Mouse (Mus musculus): ENCODE results near the gene F12. TPM values are rescaled to one million over a fixed set of nuclear protein-coding genes. Genes with fewer than 3 reads are reported as not detected.
"Not testable (repeated sequence)": the region's sequence is repeated elsewhere in the genome, so short reads cannot be mapped to it uniquely, and the experiment has no call there.

F12 gene
- total RNA-seq, 2 experiments from 2014 or later: 0.37 to 1.2 TPM

GRCm38 (mm10) chr13:55450511-55450980, 24.0 kb upstream of the F12 start:
- DNase-seq (ENCODE audit: low spot score in 2 of 2): peak; percentile 62 to 78

GRCm38 (mm10) chr13:55449679-55450441, 23.3 kb upstream of the F12 start:
- DNase-seq (ENCODE audit: low spot score in 2 of 2): no peak

DNA sequence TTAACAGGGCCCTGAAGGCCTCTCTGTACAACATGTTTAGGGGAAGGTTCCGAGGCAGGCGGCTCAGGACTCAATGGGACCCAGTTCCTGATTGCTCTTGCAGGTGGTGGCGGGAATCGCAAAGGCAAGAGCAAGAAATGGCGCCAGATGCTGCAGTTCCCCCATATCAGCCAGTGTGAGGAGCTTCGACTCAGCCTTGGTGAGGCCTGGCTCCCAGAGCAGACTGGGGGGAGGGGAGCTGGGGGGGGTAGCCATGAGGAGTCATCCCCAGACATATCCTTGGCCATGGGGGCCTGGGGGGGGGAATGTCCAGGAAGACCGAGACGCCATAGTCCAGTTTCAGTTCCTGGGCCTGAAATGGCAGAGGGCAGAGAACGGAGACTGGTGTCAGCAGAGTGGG, 22.6 kb upstream of the F12 start:
- no peak for DNase-seq (ENCODE audit: low spot score in 2 of 2)

DNA sequence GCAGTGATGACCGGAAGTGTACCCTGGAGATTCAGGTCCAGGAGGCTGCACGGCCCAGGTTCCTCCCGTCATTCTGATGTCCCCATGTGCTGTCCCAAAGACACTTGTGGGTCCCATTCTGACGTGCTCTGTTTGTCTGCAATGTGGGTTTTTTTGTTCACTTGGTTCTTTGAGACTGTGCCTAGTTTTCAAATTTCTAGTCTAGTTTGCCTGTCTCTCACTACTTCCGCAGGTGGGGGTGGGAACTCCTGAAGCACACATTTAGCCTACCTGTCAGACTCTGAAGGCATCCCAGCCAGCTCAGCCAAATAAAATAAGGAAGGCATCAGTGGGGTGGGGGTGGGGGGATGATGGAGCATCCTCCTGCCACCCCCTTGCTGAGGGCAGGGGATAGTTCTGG, 21.5 kb upstream of the F12 start:
- no peak for DNase-seq (ENCODE audit: low spot score in 2 of 2)

DNA sequence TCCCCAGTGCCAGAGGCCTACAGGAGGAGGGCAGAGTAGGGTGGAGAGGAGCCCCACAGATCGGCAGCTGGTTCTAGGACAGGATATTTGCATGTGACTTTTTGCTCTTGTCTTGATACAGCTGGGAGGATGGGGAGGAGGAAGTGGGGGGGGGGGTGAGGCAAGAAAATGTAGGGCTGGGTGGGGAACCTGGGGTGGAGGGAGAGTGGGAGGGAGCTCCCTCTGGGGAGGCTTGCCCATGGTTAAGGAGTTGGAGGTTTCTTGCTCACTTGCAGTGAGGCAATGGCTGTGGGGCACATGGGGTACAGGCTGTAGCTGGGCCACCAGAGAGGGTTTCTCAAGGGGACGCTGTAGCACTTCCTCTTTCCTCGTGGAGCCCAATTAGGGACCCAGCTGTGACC, 20.9 kb upstream of the F12 start:
- no peak for DNase-seq (ENCODE audit: low spot score in 2 of 2)

DNA sequence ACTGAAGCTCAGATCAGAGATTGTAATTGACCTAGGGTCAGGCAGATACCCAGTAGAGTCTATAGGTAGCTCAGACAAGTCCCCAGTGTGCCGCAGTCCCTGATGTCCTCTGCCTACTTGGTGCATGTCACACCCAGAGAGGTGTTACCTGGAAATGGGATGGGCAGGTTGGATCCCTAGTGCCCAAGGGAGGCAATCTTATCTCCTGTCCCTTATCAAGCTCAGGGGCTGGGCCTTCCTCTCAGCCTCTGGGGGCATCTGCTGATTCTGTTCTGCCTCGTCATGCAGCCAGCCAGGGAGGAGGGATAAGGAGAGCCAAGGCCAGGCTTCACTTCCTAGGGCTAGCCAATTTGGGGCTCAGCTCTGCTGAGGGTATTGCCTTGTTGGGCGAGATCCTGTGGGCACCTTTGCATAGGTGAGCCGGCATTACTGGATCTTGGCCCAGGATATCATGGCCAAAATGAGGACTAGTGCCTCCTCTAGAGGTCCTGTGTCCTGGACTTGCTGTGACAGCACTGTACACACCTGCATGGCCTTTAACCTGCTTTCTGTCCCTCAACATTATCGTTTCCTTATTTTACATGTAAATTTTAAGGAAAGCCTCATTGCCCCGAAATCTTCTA, 20.0 kb upstream of the F12 start:
- DNase-seq (ENCODE audit: low spot score in 2 of 2): no peak

DNA sequence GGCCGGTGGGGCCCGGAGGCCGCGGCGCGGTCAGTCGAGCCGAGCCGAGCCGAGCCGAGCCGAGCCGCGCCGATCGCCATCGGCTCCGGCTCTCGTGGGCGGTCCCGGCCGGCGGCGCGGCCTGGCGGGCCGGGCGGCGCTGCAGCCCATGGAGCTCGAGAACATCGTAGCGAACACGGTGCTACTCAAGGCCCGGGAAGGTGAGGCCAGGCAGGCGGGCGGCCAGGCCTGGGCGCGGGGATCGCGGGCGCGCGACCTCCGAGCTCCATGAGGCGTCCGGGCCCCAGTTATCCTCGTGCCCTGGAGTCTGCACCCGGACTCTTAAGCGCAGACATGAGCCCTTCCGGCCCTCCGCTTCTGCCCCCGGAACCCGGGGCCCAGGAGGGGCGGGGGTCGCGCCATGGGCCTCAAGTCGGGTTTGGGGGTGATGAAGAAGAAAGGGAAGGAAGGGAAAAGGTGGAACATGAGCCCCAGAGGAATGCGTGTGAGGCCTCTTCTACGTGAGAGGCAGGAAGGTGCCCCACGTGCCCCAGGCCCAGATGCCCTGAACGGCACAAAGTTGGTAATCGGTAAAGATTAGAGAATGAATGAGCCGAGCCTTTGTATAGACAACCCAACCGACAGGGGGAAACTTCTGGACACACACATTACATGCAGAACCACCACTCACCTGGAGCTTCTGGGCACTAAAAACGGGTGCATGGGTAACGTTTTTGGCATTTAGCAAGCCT, 18.9 kb upstream of the F12 start:
- no peak for DNase-seq (ENCODE audit: low spot score in 2 of 2)

DNA sequence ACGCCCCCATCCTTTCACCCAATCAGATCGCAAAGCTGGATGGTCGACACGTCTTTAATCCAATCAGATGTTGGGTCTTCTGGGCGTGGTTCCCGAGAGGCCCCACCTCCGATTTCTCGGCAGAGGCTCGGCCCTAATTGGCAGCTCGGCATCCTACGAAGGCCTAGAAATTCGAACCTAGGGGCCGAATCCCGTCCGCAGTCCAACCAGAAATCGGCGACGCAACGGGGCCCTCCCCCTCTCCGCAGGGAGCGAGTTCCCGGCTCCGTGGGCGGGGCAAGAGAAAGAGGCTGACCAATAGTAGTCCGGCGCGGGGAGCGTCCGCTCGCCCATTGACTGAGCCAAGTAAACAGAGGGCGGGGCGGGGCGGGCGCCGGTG, 18.3 kb upstream of the F12 start, which contains the start of gene Grk6:
Grk6 (plus strand) TSS at position 136 of the 379 bp plus-strand sequence.
- DNase-seq (ENCODE audit: low spot score in 2 of 2): peak; percentile 99

GRCm38 (mm10) chr13:55444286-55444936, 17.8 kb upstream of the F12 start:
- DNase-seq (ENCODE audit: low spot score in 2 of 2): no peak

- no peak for DNase-seq (ENCODE audit: low spot score in 2 of 2)
Measured at GRCm38 (mm10) chr13:55443799-55444285, 17.2 kb upstream of the F12 start.

DNA sequence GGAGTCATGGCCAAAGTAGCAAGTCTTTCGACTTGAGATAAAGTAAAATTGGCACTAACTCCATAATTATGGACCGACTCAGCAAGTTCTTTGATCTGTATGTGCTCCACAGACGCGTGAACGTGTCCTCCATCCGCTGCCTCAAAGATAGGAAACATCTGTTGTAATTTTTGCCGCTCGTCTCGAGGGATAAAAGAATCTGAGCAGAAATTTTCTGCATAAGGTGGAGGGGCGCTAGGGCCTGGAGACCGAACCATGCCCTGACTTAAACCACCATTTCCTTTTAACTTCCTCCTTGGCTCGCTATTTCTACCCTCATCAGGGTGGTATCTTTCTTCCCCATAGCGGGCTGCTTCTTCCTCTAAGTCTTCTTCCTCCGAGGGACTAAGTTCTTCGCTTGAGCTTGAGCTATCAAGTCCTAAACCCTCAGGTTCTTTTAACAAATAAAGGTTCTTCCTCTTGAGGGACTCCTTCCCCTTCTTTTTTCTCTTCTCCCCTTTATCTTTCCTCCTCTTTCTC, 10.6 kb upstream of the F12 start:
- not testable (repeated sequence) for DNase-seq (ENCODE audit: low spot score in 2 of 2)

- no peak for DNase-seq (ENCODE audit: low spot score in 2 of 2)
Measured at GRCm38 (mm10) chr13:55431889-55432685, 5.5 kb upstream of the F12 start.

DNA sequence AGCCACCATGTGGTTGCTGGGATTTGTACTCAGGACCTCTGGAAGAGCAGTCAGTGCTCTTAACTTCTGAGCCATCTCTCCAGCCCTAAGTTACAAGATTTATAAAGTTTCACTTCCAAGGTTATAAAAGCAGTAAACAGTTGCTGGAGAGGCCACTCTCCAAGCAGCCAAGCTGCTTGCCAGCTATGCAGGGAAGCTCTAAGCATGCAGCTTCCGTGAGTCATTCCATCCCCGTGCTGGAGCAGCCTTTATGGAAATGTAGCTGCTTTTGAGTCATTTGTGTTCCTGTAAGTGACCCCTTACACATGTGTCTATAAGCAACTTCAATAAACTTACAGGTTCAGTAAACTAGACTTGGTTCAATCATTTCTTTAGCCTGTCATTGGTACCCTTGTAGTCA, 4.0 kb upstream of the F12 start:
- no peak for DNase-seq (ENCODE audit: low spot score in 2 of 2)

DNA sequence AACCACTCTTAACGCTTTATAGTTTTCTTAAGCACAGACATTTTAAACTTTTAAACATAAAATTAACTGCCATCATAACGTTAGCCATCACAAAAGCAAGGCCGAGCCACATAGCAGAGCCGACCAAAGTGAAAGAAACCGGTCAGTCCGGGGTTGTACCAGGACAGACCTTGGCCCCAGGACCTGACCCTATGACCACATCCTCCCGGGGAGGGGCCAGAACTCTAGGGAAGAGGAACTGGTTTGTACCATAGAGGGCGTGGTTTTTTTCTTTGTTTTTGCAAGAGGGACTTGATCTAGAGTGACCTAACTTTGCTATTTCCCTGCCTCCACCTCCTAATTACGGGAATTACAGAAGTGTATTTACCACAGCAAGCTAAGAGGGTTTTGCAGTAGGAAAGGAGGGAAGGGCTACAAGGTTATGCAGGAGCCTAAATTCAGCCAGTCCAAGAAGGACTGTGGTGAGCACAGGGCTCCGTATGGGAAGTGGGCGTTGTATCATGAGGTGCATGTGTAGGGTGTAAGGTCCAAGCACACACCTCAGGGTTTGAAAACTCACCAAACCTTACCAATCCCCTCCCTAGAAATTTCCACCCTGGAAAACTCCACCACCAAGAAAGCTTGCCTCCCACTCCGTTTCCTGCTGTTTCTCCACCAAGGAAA, 2.8 kb upstream of the F12 start:
- DNase-seq (ENCODE audit: low spot score in 2 of 2): no peak

DNA sequence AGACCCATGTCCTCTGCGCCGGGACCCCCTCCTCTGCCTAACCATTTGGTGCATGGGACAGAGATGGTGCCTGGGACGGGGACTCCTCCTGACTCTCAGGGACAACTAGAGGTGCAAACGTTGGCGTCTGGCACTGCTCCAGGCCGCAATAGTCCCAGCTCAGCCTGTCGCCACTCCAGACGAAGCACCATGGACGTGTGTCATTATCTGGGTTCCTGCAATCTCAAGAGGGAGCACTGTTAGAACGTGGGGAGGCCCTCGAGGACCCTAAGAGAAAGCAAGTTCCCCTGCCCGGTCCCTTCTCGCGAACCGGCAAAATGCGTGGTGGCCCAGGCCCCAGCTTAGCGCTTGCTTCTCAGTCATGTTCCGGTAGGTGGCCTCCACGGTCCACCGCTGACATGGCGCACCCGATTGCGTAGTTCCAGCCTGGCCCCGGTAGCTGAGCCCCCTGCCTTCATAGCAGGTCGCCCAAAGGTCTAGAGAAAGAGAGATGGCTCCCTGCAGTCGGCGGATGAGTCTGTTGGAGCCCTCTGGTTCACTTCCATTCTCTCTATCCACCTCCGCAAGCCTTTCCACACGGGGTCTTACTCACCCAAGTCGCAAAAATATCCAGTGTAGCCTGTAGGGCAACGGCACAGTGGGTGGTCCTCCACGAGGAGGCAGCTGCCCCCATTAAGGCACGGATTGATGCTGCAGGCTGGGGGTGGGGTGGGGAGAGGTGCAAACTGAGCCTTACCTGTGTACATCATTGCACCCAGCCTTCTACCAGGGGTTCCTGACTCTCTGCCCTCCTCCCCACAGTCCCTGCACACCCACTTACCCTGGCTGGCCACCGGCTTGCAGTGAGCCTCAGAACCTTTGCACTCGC, 5.4 kb downstream of the F12 start:
- DNase-seq (ENCODE audit: low spot score in 2 of 2): peak; percentile 76 to 82

GRCm38 (mm10) chr13:55420018-55420932, 6.3 kb downstream of the F12 start:
- DNase-seq (ENCODE audit: low spot score in 2 of 2): peak in 1 of 2 experiments; percentile 32

DNA sequence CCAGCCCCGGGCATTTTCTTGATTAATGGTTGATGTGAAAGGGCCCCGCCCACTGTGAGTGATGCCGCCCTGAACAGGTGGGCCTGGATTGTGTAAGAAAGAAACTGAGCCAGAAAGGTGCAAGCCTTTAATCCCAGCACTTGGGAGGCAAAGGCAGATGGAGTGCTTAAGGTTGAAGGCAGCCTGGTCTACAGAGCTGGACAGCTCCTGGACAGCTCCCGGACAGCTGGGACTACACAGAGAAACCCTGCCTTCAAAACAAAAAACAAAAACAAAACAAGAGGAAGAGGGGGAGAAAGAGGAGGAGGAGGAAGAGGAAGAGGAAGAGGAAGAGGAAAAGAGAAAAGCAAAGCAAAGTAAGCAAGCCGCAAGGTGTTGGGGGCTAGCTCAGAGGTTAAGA, 7.5 kb downstream of the F12 start:
- DNase-seq (ENCODE audit: low spot score in 2 of 2): no peak

DNA sequence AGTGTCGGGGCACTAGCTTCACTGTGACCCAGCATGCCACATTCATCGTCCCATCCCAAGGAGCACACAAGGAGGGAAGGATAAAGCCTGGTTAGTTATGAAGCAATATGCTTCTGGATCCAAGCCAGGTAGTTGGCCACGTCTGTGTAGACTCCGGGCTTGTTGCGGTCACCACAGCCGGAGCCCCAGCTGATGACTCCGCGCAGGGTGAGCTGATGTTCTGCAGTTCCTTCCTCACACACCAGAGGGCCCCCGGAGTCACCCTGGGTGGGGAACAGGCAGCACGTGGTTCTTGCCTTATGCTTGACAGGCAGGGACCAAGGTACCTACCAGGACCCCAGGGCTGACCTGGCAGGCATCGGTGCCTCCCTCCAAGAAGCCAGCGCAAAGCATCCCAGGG, 8.6 kb downstream of the F12 start:
- DNase-seq (ENCODE audit: low spot score in 2 of 2): peak; percentile 90 to 91

Measured in layer of hippocampus, postnatal 10 days (tissue).